Mouse (Mus musculus): ENCODE results near the gene Ppp1r15a. TPM values are rescaled to one million over a fixed set of nuclear protein-coding genes. Genes with fewer than 3 reads are reported as not detected.
"Not testable (repeated sequence)": the region's sequence is repeated elsewhere in the genome, so short reads cannot be mapped to it uniquely, and the experiment has no call there.

Ppp1r15a gene
- polyA plus RNA-seq, 1 experiment from 2014 or later, result 19.1 TPM

GRCm38 (mm10) chr7:45538163-45539041, 12.3 kb upstream of the Ppp1r15a start:
- peak overlapping the region; percentile 83 for H3K4me2 ChIP-seq (ENCODE audit: low read depth, low read length)
- peaks cover 6% of the 10 kb centered on the region for H3K4me1 ChIP-seq (ENCODE audit: control insufficient read depth, insufficient read depth, low read length)
- ATAC-seq, result peak; percentile 87
- 2% methylated on average over 28 of the region's 29 CpGs for WGBS
- peak overlapping the region; percentile 60 for H3K4me3 ChIP-seq (ENCODE audit: low read length)
- H3K27ac ChIP-seq (ENCODE audit: low read length), result no peak overlapping the region
- peak overlapping the region; percentile 71 for H3K9ac ChIP-seq (ENCODE audit: low read depth, low read length)
- H3K27me3 ChIP-seq (replicated peaks; ENCODE audit: control insufficient read depth, insufficient read depth, low read length), result no peaks in the 10 kb centered on the region
- H3K36me3 ChIP-seq (ENCODE audit: control insufficient read depth, insufficient read depth, low read length), result no peaks in the 10 kb centered on the region
- no peaks in the 10 kb centered on the region for H3K9me3 ChIP-seq (ENCODE audit: control insufficient read depth, low read length)

- no peaks in the 10 kb centered on the region for H3K27me3 ChIP-seq (replicated peaks; ENCODE audit: control insufficient read depth, insufficient read depth, low read length)
- peaks cover 6% of the 10 kb centered on the region for H3K4me1 ChIP-seq (ENCODE audit: control insufficient read depth, insufficient read depth, low read length)
- 81% methylated on average over 10 of the region's 10 CpGs for WGBS
- no peak for ATAC-seq
- H3K9me3 ChIP-seq (ENCODE audit: control insufficient read depth, low read length), result no peaks in the 10 kb centered on the region
- H3K36me3 ChIP-seq (ENCODE audit: control insufficient read depth, insufficient read depth, low read length), result no peaks in the 10 kb centered on the region
- H3K4me2 ChIP-seq (ENCODE audit: low read depth, low read length), result peak overlapping the region; percentile 83
- H3K4me3 ChIP-seq (ENCODE audit: low read length), result peak overlapping the region; percentile 60
- no peak overlapping the region for H3K27ac ChIP-seq (ENCODE audit: low read length)
- H3K9ac ChIP-seq (ENCODE audit: low read depth, low read length), result peak overlapping the region; percentile 71
Observed at GRCm38 (mm10) chr7:45537602-45538001, 11.5 kb upstream of the Ppp1r15a start.

GRCm38 (mm10) chr7:45535676-45536075, 9.6 kb upstream of the Ppp1r15a start:
- H3K27me3 ChIP-seq (replicated peaks; ENCODE audit: control insufficient read depth, insufficient read depth, low read length), result no peaks in the 10 kb centered on the region
- no peak overlapping the region for H3K4me3 ChIP-seq (ENCODE audit: low read length)
- no peak for ATAC-seq
- no peak overlapping the region for H3K9ac ChIP-seq (ENCODE audit: low read depth, low read length)
- no peaks in the 10 kb centered on the region for H3K9me3 ChIP-seq (ENCODE audit: control insufficient read depth, low read length)
- no peak overlapping the region for H3K27ac ChIP-seq (ENCODE audit: low read length)
- H3K4me1 ChIP-seq (ENCODE audit: control insufficient read depth, insufficient read depth, low read length), result peaks cover 6% of the 10 kb centered on the region
- H3K4me2 ChIP-seq (ENCODE audit: low read depth, low read length), result no peak overlapping the region
- H3K36me3 ChIP-seq (ENCODE audit: control insufficient read depth, insufficient read depth, low read length), result no peaks in the 10 kb centered on the region
- WGBS, result 81% methylated on average over 1 of the region's 1 CpGs

GRCm38 (mm10) chr7:45530643-45531042, 4.6 kb upstream of the Ppp1r15a start:
- Histone ChIP-seq H3K4me1 (ENCODE audit: control insufficient read depth, insufficient read depth, low read length) (peaks cover 11% of the 10 kb centered on the region; the same call in 1 of the 2 replicates), H3K27me3 (replicated peaks; ENCODE audit: control insufficient read depth, insufficient read depth, low read length) (no peaks in the 10 kb centered on the region), H3K9ac (ENCODE audit: low read depth, low read length) (peak overlapping the region; percentile 29; the same call in 1 of the 2 replicates), H3K4me2 (ENCODE audit: low read depth, low read length) (no peak overlapping the region), H3K4me3 (ENCODE audit: low read length) (no peak overlapping the region), H3K27ac (ENCODE audit: low read length) (no peak overlapping the region; the same call in 1 of the 2 replicates), H3K36me3 (ENCODE audit: control insufficient read depth, insufficient read depth, low read length) (no peaks in the 10 kb centered on the region), H3K9me3 (ENCODE audit: control insufficient read depth, low read length) (no peaks in the 10 kb centered on the region)
- 51% methylated on average over 2 of the region's 2 CpGs for WGBS
- no peak for ATAC-seq

- Histone ChIP-seq H3K4me2 (ENCODE audit: low read depth, low read length) (no peak overlapping the region; the same call in 1 of the 2 replicates), H3K4me1 (ENCODE audit: control insufficient read depth, insufficient read depth, low read length) (peaks cover 21% of the 10 kb centered on the region), H3K9ac (ENCODE audit: low read depth, low read length) (peak overlapping the region; percentile 55), H3K4me3 (ENCODE audit: low read length) (no peak overlapping the region), H3K27ac (ENCODE audit: low read length) (no peak overlapping the region; the same call in 1 of the 2 replicates), H3K36me3 (ENCODE audit: control insufficient read depth, insufficient read depth, low read length) (no peaks in the 10 kb centered on the region), H3K27me3 (replicated peaks; ENCODE audit: control insufficient read depth, insufficient read depth, low read length) (no peaks in the 10 kb centered on the region), H3K9me3 (ENCODE audit: control insufficient read depth, low read length) (no peaks in the 10 kb centered on the region)
- WGBS, result 21% methylated on average over 6 of the region's 6 CpGs
- no peak for ATAC-seq
Observed at GRCm38 (mm10) chr7:45529461-45529860, 3.4 kb upstream of the Ppp1r15a start.

GRCm38 (mm10) chr7:45527169-45527568, 1.1 kb upstream of the Ppp1r15a start:
- H3K4me2 ChIP-seq (ENCODE audit: low read depth, low read length); H3K9ac ChIP-seq (ENCODE audit: low read depth, low read length); ATAC-seq; H3K27me3 ChIP-seq (replicated peaks; ENCODE audit: control insufficient read depth, insufficient read depth, low read length); H3K4me3 ChIP-seq (ENCODE audit: low read length); H3K9me3 ChIP-seq (ENCODE audit: control insufficient read depth, low read length); H3K36me3 ChIP-seq (ENCODE audit: control insufficient read depth, insufficient read depth, low read length): not testable (repeated sequence)
- WGBS, result 89% methylated on average over 6 of the region's 6 CpGs
- Histone ChIP-seq H3K4me1 (ENCODE audit: control insufficient read depth, insufficient read depth, low read length) (peaks cover 30% of the 10 kb centered on the region), H3K27ac (ENCODE audit: low read length) (0 out of 2 replicates have a peak overlapping the region, but pooled peaks have one; percentile 3)

- peak; percentile 17; the same call in 1 of the 2 replicates for ATAC-seq
- Histone ChIP-seq H3K9ac (ENCODE audit: low read depth, low read length) (peak overlapping the region; percentile 97), H3K4me3 (ENCODE audit: low read length) (peak overlapping the region; percentile 87), H3K27ac (ENCODE audit: low read length) (peak overlapping the region; percentile 95), H3K4me2 (ENCODE audit: low read depth, low read length) (peak overlapping the region; percentile 93), H3K9me3 (ENCODE audit: control insufficient read depth, low read length) (no peaks in the 10 kb centered on the region), H3K36me3 (ENCODE audit: control insufficient read depth, insufficient read depth, low read length) (no peaks in the 10 kb centered on the region), H3K27me3 (replicated peaks; ENCODE audit: control insufficient read depth, insufficient read depth, low read length) (no peaks in the 10 kb centered on the region), H3K4me1 (ENCODE audit: control insufficient read depth, insufficient read depth, low read length) (peaks cover 30% of the 10 kb centered on the region)
- 22% methylated on average over 7 of the region's 7 CpGs for WGBS
Observed at GRCm38 (mm10) chr7:45526474-45527120, 529 bp upstream of the Ppp1r15a start.

GRCm38 (mm10) chr7:45524841-45525621, 1.0 kb downstream of the Ppp1r15a start:
- H3K27me3 ChIP-seq (replicated peaks; ENCODE audit: control insufficient read depth, insufficient read depth, low read length), result no peaks in the 10 kb centered on the region
- peak overlapping the region; percentile 95 for H3K27ac ChIP-seq (ENCODE audit: low read length)
- H3K9ac ChIP-seq (ENCODE audit: low read depth, low read length), result peak overlapping the region; percentile 97
- peak overlapping the region; percentile 87 for H3K4me3 ChIP-seq (ENCODE audit: low read length)
- H3K9me3 ChIP-seq (ENCODE audit: control insufficient read depth, low read length), result no peaks in the 10 kb centered on the region
- H3K4me1 ChIP-seq (ENCODE audit: control insufficient read depth, insufficient read depth, low read length), result peaks cover 24% of the 10 kb centered on the region
- no peaks in the 10 kb centered on the region for H3K36me3 ChIP-seq (ENCODE audit: control insufficient read depth, insufficient read depth, low read length)
- WGBS, result 25% methylated on average over 12 of the region's 12 CpGs
- H3K4me2 ChIP-seq (ENCODE audit: low read depth, low read length), result peak overlapping the region; percentile 93
- ATAC-seq, result no peak
